Mouse (Mus musculus) small intestine, adult 2 months (tissue): ENCODE data around the gene Tes3-ps. TPM values are rescaled to one million over a fixed set of nuclear protein-coding genes. Genes with fewer than 3 reads are reported as not detected.

Source experiments
- H3K27ac ChIP-seq: fragments of 200-500 bp; 2 replicates; pipeline ENCODE4 v1.5.1; 2012; ENCODE audit warnings: low read depth, low read length, control low read depth, inconsistent platforms; ENCODE audit not compliant: insufficient read depth
- H3K27me3 ChIP-seq: fragments of 200-500 bp; 2 replicates; pipeline ENCODE4 v1.6.1; 2012; ENCODE audit warnings: mild to moderate bottlenecking, moderate library complexity, low read length, inconsistent platforms; ENCODE audit not compliant: control insufficient read depth, insufficient read depth
- H3K36me3 ChIP-seq: fragments of 200-500 bp; 2 replicates; pipeline ENCODE4 v1.6.1; 2012; ENCODE audit warnings: mild to moderate bottlenecking, low read length, control low read depth, inconsistent platforms; ENCODE audit not compliant: control insufficient read depth, insufficient read depth
- H3K4me1 ChIP-seq: fragments of 200-500 bp; 2 replicates; pipeline ENCODE4 v1.6.1; 2012; ENCODE audit warnings: low read length, inconsistent platforms, mixed read lengths; ENCODE audit not compliant: control insufficient read depth, insufficient read depth, insufficient read length
- H3K4me3 ChIP-seq: fragments of 200-500 bp; 2 replicates; pipeline ENCODE4 v1.5.1; 2012; ENCODE audit warnings: low read depth, mild to moderate bottlenecking, control low read depth, inconsistent platforms, low read length, moderate library complexity
- CTCF ChIP-seq: fragments of 200-500 bp; IDR thresholded peaks from 2 replicates; pipeline ENCODE4 v1.5.1; 2012; ENCODE audit warnings: low read depth, mild to moderate bottlenecking, control low read depth, inconsistent platforms, low read length, moderate library complexity, mixed read lengths; ENCODE audit not compliant: insufficient replicate concordance, insufficient read length; ENCODE audit errors: extremely low read depth
- POLR2A ChIP-seq: fragments of 200-500 bp; IDR thresholded peaks from 2 replicates; pipeline ENCODE4 v1.6.1; 2012; ENCODE audit warnings: low read depth, mild to moderate bottlenecking, control low read depth, inconsistent platforms, low read length, moderate library complexity
- WGBS: fragments of 180-500 bp; shearing (Covaris S2); methylation state at CpG from one replicate; pipeline ENCODE4 v1.1.7; 2018; 5-methylcytosine and 5-hydroxymethylcytosine counted together
- polyA plus RNA-seq: library from polyadenylated mRNA; depleted of rRNA; stranded (reverse); fragments of >200 nt; gene quantifications from 2 replicates; pipeline ENCODE4 v1.2.3, GENCODE M21; 2012

Gene Tes3-ps
- polyA plus RNA-seq, 1 experiment, result not detected

DNA sequence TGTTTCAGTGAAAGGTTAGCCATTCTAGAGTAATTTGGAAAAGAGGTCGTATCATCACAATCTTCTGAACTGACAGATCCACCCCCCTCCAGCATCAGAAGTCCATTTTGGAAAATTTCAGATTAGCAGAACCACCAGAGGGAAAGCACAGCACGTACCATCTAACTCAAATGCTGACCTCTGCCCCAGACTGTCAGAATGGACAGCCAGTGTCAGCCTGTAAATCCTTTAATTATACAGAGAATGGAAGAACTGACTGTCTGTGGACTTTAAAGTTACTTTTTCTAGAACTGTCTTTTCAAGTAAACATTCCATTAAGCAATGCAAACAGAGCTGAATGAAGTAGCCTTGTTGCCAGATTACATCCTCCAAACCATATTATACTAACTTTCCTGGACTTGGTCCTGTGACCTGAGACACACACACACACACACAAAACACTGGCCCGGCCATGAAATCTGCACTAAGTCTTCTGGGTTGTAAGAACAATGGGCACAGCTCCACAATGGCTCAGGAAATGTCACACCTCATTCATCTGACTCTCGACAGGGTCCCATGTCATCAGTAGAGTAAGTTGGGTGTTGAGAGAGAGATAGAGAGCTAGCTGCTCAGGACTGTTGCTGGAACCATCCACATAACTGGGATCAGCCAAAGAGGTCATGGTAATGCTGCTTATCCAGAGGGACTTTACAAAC, 21.0 kb upstream of the Tes3-ps start:
- Histone ChIP-seq H3K36me3 (no peaks in the 10 kb centered on the region), H3K4me3 (no peak overlapping the region), H3K4me1 (no peaks in the 10 kb centered on the region), H3K27me3 (no peaks in the 10 kb centered on the region), H3K27ac (no peak overlapping the region)
- 68% methylated on average over 4 of the region's 4 CpGs for WGBS
- no peak for TF ChIP-seq CTCF
- TF ChIP-seq POLR2A, result no peak

GRCm38 (mm10) chr13:49472676-49473005, 20.5 kb upstream of the Tes3-ps start:
- H3K36me3 ChIP-seq, result no peaks in the 10 kb centered on the region
- H3K27ac ChIP-seq, result no peak overlapping the region
- TF ChIP-seq CTCF, result no peak
- no peak for TF ChIP-seq POLR2A
- H3K4me1 ChIP-seq, result no peaks in the 10 kb centered on the region
- WGBS, result 97% methylated on average over 6 of the region's 6 CpGs
- H3K4me3 ChIP-seq, result no peak overlapping the region
- no peaks in the 10 kb centered on the region for H3K27me3 ChIP-seq

DNA sequence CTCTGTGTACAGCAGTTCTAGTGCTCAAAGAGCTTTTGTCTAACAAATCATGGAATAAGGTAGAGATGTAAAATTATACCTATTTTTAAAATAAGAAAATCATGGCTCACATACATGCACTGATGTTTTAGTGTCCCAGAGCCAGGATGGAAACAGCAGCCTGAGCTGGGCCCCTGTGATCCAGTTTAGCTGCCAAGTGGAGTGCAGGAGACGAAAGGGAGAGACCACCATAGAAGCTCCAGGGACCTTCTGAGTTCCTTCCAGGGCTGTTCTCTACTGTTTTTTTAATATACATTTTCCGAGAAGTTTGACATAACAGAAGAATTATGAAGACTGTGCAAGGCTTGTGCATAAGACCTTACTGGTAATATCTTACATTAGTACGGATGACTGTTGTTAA, 15.2 kb upstream of the Tes3-ps start:
- Histone ChIP-seq H3K27me3 (no peaks in the 10 kb centered on the region), H3K27ac (no peak overlapping the region), H3K4me3 (no peak overlapping the region), H3K4me1 (no peaks in the 10 kb centered on the region), H3K36me3 (no peaks in the 10 kb centered on the region)
- WGBS, result 87% methylated on average over 3 of the region's 3 CpGs
- TF ChIP-seq POLR2A, result no peak
- no peak for TF ChIP-seq CTCF

GRCm38 (mm10) chr13:49478851-49479374, 14.2 kb upstream of the Tes3-ps start:
- H3K4me3 ChIP-seq, result no peak overlapping the region
- WGBS, result 78% methylated on average over 6 of the region's 6 CpGs
- no peaks in the 10 kb centered on the region for H3K27me3 ChIP-seq
- H3K27ac ChIP-seq, result peak overlapping the region; percentile 51; the same call in 1 of the 2 replicates
- H3K36me3 ChIP-seq, result no peaks in the 10 kb centered on the region
- no peaks in the 10 kb centered on the region for H3K4me1 ChIP-seq
- TF ChIP-seq POLR2A, result no peak

- Histone ChIP-seq H3K27ac (no peak overlapping the region; the same call in 1 of the 2 replicates), H3K36me3 (no peaks in the 10 kb centered on the region), H3K4me3 (no peak overlapping the region), H3K27me3 (no peaks in the 10 kb centered on the region), H3K4me1 (no peaks in the 10 kb centered on the region)
- TF ChIP-seq CTCF (no peak), POLR2A (no peak)
- 75% methylated on average over 4 of the region's 4 CpGs for WGBS
These were observed 13.7 kb upstream of the Tes3-ps start for GRCm38 (mm10) chr13:49479399-49479798.

DNA sequence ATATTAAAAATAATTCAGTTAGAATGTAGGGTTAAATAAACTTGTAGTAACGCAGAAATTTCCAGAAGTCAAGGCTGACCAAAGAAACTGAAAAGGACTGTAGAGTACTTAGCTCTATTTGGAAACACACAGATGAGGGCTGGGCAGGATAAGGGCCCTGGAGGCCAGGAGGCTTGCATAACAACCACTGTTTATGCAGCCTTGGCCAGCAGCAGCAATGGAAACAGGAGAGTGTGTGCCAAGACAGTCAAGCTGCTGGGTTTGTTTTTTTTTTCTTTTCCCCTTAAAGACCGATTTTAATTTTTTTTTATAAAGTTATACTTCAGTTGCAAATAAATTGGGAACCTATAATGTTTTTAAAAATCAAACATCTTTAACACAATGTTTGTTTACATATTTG, 13.1 kb upstream of the Tes3-ps start:
- WGBS, result 71% methylated on average over 2 of the region's 2 CpGs
- H3K4me1 ChIP-seq, result no peaks in the 10 kb centered on the region
- H3K27ac ChIP-seq, result no peak overlapping the region
- no peaks in the 10 kb centered on the region for H3K36me3 ChIP-seq
- H3K4me3 ChIP-seq, result no peak overlapping the region
- no peaks in the 10 kb centered on the region for H3K27me3 ChIP-seq
- TF ChIP-seq CTCF (no peak), POLR2A (no peak)

DNA sequence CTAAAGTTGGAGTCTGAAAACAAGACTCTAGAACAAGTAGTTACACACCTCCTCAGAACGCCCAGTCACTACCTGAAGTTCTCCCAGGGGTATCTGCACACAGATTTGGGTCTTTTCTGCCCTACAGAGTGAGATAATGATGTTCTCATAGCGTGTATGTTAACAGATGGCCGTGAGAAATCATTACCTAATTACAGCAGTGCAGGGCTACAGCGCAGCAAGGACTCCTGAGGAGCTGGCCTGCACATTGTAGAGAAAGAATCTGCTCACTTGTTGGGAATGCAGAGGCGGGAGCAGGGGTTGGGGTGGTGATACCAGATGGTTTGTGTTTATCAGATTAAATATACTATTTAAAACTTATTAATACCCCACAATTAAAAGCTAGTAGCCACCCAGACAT, 12.6 kb upstream of the Tes3-ps start:
- H3K27ac ChIP-seq, result peak overlapping the region; percentile 83
- TF ChIP-seq POLR2A, result no peak
- no peak for TF ChIP-seq CTCF
- 64% methylated on average over 5 of the region's 5 CpGs for WGBS
- no peaks in the 10 kb centered on the region for H3K4me1 ChIP-seq
- H3K27me3 ChIP-seq, result no peaks in the 10 kb centered on the region
- no peak overlapping the region for H3K4me3 ChIP-seq
- H3K36me3 ChIP-seq, result no peaks in the 10 kb centered on the region
